Mouse (Mus musculus) yolk sac, embryonic 10.5 days (tissue): Measurements from ENCODE around the gene Ormdl3.

Experiments
- DNase-seq: peaks from one replicate; pipeline ENCODE4 v3.0.0-alpha.2; 2017; ENCODE audit warnings: low spot score

Ormdl3 gene

GRCm38 (mm10) chr11:98550975-98551828 lies 36.0 kb downstream of the Ormdl3 start, which contains the start of gene Zpbp2:
Gene Zpbp2, plus strand, starts transcription at chr11:98551097.
- DNase-seq, result peak; percentile 92

DNA sequence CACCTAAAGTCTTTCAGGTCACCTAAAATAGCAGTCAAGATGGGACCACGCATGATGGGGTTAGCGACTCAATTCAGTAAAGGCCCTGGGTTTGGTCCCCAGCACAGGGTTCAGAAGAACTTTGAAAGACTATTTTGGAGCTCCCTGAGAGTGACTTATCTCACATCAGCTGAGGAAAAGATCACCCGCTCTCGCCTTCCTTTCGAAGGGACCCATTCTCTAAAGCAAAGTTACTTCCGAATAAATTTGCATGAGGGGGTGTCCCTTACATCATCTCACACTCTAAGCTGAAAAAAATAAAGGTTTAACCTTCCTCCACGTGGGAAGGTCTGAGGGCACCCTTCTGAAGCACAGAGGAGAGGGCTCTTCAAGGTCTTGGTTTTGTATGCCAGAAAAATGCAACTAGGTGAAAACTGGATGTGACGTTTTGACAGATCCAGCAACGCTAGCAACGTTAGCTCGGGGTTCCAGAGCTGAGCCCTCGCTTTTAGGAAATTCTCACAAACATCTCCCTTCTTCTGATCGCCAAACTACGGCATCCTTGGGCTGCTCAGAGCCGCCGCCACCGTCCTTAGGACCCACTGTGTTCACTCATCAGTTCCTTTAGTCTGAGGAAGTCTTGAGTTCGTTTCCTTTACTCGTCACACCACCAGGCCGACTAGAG lies 36.7 kb downstream of the Ormdl3 start:
- DNase-seq, result no peak

DNA sequence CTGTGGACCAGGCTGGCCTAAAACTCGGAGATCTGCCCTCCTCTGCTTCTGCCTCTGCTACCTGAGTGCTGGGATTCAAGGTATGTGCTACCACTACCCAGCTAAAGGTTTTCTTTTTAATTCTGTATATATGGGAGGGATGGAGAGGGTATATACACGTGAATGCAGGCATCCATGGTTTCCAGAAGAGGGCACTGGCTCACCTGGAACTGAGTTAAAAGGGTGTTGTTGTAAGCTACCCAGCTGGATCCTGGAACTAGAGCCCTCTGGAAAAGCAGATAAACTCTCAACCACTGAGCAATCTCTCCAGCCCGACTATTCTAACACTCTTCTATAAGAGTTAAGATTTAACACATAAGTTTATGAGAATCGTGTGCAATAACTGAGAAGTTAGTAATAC lies 37.8 kb downstream of the Ormdl3 start:
- no peak for DNase-seq

DNA sequence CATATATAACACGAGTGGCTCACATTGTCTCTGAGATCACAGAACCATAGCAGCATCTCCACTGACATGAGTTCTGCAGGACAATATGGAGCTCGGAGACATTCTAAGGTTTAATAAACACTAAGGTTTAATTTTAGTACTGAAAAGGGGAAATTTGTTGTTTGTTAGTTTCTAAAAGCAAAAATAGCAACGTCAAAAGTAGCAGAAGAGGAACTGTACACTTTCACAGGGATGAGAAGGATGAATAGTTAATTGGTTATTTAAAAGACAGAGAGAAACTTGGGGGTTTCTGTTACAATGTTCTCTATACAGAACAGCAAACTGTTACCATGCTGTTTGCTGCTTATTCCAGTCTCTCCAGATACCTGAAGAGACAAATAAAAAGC lies 39.9 kb downstream of the Ormdl3 start:
- no peak for DNase-seq

GRCm38 (mm10) chr11:98546529-98547307 lies 40.5 kb downstream of the Ormdl3 start:
- DNase-seq, result no peak

DNA sequence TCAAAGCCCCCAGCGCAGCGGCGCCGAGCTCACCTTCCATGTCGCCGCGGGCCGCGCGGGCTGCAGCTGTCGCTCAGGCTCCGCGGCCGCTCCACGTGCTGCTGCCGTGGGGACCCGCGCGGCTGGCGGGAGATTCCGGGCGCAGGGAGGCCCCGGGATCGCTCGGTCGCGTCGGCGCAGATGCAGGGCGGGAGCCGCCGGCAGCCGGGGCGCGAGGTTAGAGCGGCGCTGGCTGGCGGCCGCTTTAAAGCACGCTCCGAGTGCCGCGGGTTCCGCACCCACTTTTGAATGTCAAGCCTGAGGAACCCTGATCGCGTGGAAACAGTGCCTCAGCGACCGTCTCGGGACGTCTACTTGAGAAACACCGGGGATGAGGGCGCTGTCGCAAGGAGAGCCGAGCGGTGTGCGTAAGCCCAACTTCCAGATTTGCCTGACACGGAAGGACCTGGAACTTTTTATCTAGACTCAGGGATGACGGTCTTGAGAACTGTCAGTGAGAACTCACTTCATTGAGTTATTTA lies 41.4 kb downstream of the Ormdl3 start, which contains the start of gene Ikzf3:
Gene Ikzf3 (minus strand): TSS at position 321 of the 521 bp plus-strand sequence.
- no peak for DNase-seq

GRCm38 (mm10) chr11:98544890-98545677 lies 42.1 kb downstream of the Ormdl3 start:
- DNase-seq, result no peak

DNA sequence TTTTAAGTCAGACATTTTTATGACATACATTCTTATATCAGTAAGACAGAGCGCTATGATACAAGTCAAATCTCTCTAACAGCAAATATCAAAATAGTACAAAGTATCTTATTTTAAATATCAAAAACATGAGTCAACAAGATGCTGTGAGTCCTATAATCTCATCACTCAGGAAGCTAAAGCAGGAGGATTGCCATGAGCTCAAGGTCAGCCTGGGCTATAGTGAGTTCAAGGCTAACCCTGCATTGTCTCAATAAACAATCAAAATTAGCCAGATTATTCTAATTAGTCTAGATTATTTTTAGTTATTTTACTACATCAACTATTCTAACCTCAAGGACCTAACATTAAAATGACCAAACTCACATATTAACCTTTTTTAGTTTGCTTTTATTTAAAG lies 43.8 kb downstream of the Ormdl3 start:
- DNase-seq, result no peak

GRCm38 (mm10) chr11:98542553-98542952 lies 44.6 kb downstream of the Ormdl3 start:
- DNase-seq, result no peak

GRCm38 (mm10) chr11:98540319-98540718 lies 46.8 kb downstream of the Ormdl3 start:
- DNase-seq, result no peak

GRCm38 (mm10) chr11:98537480-98538034 lies 49.6 kb downstream of the Ormdl3 start:
- DNase-seq, result no peak
